Mouse (Mus musculus) 3T3-L1 (cell line): ENCODE measurements around the gene Gm27029.
A peak's percentile ranks its signal among the peaks of the same experiment; 100 is the strongest.
"Not testable (repeated sequence)": the region's sequence is repeated elsewhere in the genome, so short reads cannot be mapped to it uniquely, and the experiment has no call there.

Experiments used
- DNase-seq: peaks from one replicate; pipeline ENCODE4 v3.0.0-alpha.2; 2015; ENCODE audit warnings: low read depth, low spot score

Gm27029 gene

GRCm38 (mm10) chr11:101457631-101458030, 33.0 kb upstream of the Gm27029 start:
- no peak for DNase-seq

GRCm38 (mm10) chr11:101455627-101456026, 31.0 kb upstream of the Gm27029 start:
- no peak for DNase-seq

GRCm38 (mm10) chr11:101454702-101455101, 30.1 kb upstream of the Gm27029 start:
- peak; percentile 54 for DNase-seq

- no peak for DNase-seq
Measured at GRCm38 (mm10) chr11:101452093-101452774, 27.6 kb upstream of the Gm27029 start.

- peak; percentile 34 for DNase-seq
Measured at GRCm38 (mm10) chr11:101451536-101451935, 26.9 kb upstream of the Gm27029 start.

DNA sequence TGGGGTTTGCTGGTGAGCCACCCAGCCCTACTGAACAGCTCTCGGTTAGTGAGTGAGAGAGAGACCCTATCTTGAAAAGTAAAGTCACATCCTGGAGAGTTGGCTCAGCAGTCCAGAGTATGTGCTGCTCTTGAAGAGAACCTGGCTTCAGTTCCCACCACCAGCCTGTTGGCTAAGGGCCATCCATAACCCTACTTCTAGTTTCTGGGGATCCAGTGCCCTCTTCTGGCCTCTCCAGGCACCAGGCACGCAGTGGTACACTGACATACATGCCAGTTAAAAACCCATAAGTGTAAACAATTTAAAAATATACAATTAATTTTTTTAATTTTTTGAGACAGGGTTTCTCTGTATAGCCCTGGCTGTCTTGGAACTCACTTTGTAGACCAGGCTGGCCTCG, 25.8 kb upstream of the Gm27029 start:
- peak; percentile 60 for DNase-seq

- not testable (repeated sequence) for DNase-seq
Measured at GRCm38 (mm10) chr11:101449596-101449995, 25.0 kb upstream of the Gm27029 start.

DNA sequence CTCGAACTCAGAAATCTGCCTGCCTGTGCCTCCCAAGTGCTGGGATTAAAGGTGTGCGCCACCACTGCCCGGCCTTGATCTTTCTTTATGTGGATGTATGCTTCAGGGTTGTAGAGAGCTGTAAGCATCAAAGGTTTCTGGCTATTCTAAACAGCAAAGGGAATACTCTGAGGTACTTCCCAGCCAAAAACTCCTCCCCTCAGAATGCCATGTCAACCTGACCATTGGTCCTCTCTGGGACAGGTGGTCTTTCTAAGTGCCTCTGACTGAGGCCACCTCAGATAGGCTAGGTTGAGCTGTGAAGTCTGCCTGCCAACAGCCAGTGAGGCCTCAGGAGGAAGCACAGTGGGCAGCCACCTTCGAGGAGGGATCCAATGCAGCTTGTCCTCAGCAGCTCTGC, 24.3 kb upstream of the Gm27029 start:
- DNase-seq: peak; percentile 52

DNA sequence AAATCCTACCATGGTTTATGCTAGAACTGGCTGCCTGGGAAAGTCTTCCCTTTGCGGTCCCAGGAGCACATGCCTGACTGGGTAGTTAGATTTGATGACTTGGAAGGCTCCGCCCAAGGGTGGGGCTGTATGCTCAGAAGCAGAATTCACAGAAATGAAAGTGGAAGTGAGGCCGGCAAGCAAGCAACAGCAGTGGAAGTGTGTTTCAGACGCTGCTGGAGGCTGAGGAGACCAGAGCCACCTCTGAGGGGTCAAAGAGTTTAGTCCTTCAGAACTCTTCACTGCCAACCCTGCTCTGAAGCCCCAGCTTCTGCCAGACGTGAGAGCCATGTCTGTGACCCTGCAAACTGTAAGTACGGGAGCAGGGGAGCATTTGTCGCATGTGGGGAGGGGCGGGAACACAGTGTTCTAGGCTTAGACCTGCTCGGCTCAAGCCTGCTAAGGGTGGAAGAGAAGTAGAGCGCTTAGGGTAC, 23.7 kb upstream of the Gm27029 start, which contains the start of gene Ifi35:
Gene Ifi35, plus strand, starts transcription at position 134 of the 473 bp plus-strand sequence.
- peak; percentile 98 for DNase-seq

GRCm38 (mm10) chr11:101447786-101448185, 23.2 kb upstream of the Gm27029 start:
- DNase-seq: no peak

- not testable (repeated sequence) for DNase-seq
Measured at GRCm38 (mm10) chr11:101446860-101447259, 22.3 kb upstream of the Gm27029 start.

DNA sequence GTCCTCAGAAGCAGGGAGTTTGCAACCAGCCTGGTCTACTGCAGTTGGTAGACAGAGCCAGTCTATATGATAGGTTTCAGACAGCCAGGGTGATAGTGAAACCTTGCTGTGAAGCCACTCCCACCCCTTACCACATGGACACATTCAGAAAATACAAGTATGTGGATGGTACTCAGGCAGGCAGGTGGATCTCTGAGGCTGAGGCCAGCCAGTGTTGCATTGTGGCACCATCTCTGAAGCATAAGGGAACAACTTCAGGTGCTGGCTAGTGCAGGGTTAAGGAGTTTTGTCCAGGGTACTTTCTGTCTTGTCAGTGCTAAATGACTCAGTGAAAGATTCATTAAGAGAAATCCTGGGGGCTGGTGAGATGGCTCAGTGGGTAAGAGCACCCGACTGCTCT, 21.7 kb upstream of the Gm27029 start:
- DNase-seq: peak; percentile 50

- DNase-seq: peak; percentile 42
Measured at GRCm38 (mm10) chr11:101442760-101443159, 18.2 kb upstream of the Gm27029 start.

- peak; percentile 100 for DNase-seq
Measured at GRCm38 (mm10) chr11:101442127-101442693, 17.6 kb upstream of the Gm27029 start, which contains the start of gene Rpl27. TSS of gene Rpl27 (plus strand) at chr11:101442298.

- DNase-seq: not testable (repeated sequence)
Measured at GRCm38 (mm10) chr11:101441450-101442126, 17.0 kb upstream of the Gm27029 start.

DNA sequence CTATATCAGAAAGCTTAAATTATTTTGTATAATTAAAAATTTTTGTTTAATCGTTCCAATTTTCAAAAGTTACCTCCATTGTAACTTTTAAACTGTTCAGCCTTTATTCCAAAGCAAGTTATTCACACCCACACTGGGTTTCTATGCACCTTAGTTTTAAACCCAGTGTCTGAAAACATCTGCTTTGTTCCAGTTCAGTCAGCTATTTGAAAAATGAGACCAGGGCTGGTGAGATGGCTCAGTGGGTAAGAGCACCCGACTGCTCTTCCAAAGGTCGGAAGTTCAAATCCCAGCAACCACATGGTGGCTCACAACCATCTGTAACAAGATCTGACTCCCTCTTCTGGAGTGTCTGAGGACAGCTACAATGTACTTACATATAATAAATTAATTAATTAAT, 13.4 kb upstream of the Gm27029 start:
- not testable (repeated sequence) for DNase-seq

DNA sequence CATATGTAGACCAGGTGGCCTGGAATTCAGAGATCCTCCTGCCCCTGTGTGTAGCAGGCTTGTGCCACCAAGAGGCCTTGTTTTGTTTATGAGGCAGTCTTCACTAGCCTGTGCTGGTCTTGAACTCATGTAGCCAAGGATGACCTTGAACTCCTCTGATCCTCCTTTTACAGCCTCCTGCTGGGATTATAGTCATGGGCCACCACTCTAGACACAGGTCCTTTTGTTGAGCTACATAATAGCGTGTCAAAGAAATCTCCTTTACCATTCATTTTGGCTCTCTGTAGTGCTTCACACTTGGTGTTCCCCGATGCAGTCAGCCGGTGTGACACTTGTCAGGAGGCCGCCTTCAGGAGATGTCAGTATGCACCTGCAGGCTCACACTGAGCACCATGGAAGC, 12.3 kb upstream of the Gm27029 start:
- no peak for DNase-seq

DNA sequence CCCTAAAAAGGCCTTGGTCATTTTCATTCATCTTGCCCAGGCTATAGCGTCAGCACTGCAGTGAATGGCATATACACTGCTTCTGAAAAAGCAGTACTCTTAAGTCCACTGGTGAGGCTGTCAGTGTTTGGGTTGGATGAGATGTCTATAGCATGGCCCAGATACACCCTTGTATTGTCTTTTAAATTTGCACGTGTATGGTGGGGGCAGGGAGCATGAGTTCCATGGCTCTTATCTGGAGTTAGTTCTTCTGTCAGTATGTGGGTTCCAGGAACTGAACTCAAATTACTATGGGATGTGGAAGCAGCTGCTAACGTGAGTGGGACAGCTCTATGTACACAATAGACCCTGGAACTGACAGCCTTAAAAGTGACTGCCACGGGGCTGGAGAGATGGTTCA, 11.2 kb upstream of the Gm27029 start:
- DNase-seq: no peak

- DNase-seq: no peak
Measured at GRCm38 (mm10) chr11:101433396-101433795, 8.8 kb upstream of the Gm27029 start.

- no peak for DNase-seq
Measured at GRCm38 (mm10) chr11:101431327-101431726, 6.7 kb upstream of the Gm27029 start.

DNA sequence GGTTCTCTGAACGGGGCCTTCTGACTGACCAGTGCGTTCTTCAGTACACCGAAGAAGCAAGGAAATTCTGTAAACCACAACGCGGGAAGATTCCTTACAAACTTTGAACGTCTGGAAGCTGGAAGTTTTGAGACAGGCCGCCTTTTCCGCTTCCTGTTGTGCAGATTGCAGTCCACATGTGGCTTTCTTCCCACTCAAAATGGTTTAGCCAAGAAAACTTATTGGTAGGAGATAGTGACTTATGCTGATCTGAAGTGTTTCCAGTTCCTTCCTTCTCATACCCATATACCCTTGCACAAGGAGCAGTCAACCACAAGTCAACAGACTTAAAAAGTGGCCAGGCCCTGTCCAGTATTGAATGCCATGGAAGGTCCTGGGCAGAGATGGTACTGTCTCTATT, 1.6 kb upstream of the Gm27029 start:
- DNase-seq: no peak
